Mouse (Mus musculus) ES-Bruce4 (cell line): ENCODE measurements around the gene Nol6. TPM values are rescaled to one million over a fixed set of nuclear protein-coding genes. Genes with fewer than 3 reads are reported as not detected.

Experiments used
- H3K27ac ChIP-seq: 2 replicates; pipeline ENCODE4 v1.5.1; 2012; ENCODE audit warnings: low read length, inconsistent platforms; ENCODE audit not compliant: insufficient read depth
- H3K27me3 ChIP-seq: 2 replicates; pipeline ENCODE4 v1.6.1; 2012; ENCODE audit warnings: mild to moderate bottlenecking, low read length, inconsistent platforms; ENCODE audit not compliant: control insufficient read depth, poor library complexity, insufficient read depth, severe bottlenecking
- H3K36me3 ChIP-seq: 2 replicates; pipeline ENCODE4 v1.6.1; 2012; ENCODE audit warnings: inconsistent platforms, mild to moderate bottlenecking, low read length, moderate library complexity; ENCODE audit not compliant: control insufficient read depth, poor library complexity, insufficient read depth, severe bottlenecking
- H3K4me1 ChIP-seq: one replicate; pipeline ENCODE4 v1.8.1; 2011; ENCODE audit warnings: low read length; ENCODE audit not compliant: control insufficient read depth, insufficient read depth
- H3K4me3 ChIP-seq: 2 replicates; pipeline ENCODE4 v1.5.1; 2011; ENCODE audit warnings: low read depth, mild to moderate bottlenecking, low read length
- H3K9ac ChIP-seq: 2 replicates; pipeline ENCODE4 v1.6.1; 2012; ENCODE audit warnings: low read depth, mild to moderate bottlenecking, inconsistent platforms; ENCODE audit not compliant: poor library complexity, severe bottlenecking
- H3K9me3 ChIP-seq: replicated peaks from 2 replicates; pipeline ENCODE4 v1.6.1; 2012; ENCODE audit warnings: mild to moderate bottlenecking, low read length, inconsistent platforms; ENCODE audit not compliant: control insufficient read depth, poor library complexity, insufficient read depth, severe bottlenecking
- CTCF ChIP-seq: IDR thresholded peaks from one replicate; pipeline ENCODE4 v1.8.1; 2011; ENCODE audit warnings: low read depth, low read length
- EP300 ChIP-seq: IDR thresholded peaks from 2 replicates; pipeline ENCODE4 v1.6.1; 2011; ENCODE audit warnings: low read depth, low read length; ENCODE audit not compliant: insufficient read depth
- POLR2A ChIP-seq: IDR thresholded peaks from one replicate; pipeline ENCODE4 v1.8.1; 2011; ENCODE audit warnings: low read length; ENCODE audit not compliant: insufficient read depth
- polyA plus RNA-seq: library from polyadenylated mRNA; stranded (reverse); fragments of >200 nt; gene quantifications from 2 replicates; pipeline ENCODE4 v1.2.4, GENCODE M21; 2011; ENCODE audit warnings: low read depth; ENCODE audit not compliant: missing spikeins, insufficient read depth, insufficient read length

Nol6 gene
- polyA plus RNA-seq, 1 experiment, result 56.1 TPM

GRCm38 (mm10) chr4:41115074-41115473 is 9.2 kb downstream of the Nol6 start:
- Histone ChIP-seq H3K9ac (no peak overlapping the region), H3K36me3 (peaks cover 51% of the 10 kb centered on the region), H3K27ac (peak overlapping the region; percentile 46), H3K4me3 (no peak overlapping the region), H3K4me1 (peaks cover 2% of the 10 kb centered on the region), H3K9me3 (no peaks in the 10 kb centered on the region), H3K27me3 (no peaks in the 10 kb centered on the region)
- TF ChIP-seq CTCF (no peak), POLR2A (no peak), EP300 (no peak)

GRCm38 (mm10) chr4:41114358-41115070 is 9.7 kb downstream of the Nol6 start:
- H3K4me3 ChIP-seq, result no peak overlapping the region
- H3K4me1 ChIP-seq, result peaks cover 2% of the 10 kb centered on the region
- no peak for TF ChIP-seq CTCF
- TF ChIP-seq POLR2A, result no peak
- no peak for TF ChIP-seq EP300
- no peaks in the 10 kb centered on the region for H3K9me3 ChIP-seq
- H3K27ac ChIP-seq, result peak overlapping the region; percentile 75
- H3K27me3 ChIP-seq, result no peaks in the 10 kb centered on the region
- H3K9ac ChIP-seq, result no peak overlapping the region
- peaks cover 46% of the 10 kb centered on the region for H3K36me3 ChIP-seq

DNA sequence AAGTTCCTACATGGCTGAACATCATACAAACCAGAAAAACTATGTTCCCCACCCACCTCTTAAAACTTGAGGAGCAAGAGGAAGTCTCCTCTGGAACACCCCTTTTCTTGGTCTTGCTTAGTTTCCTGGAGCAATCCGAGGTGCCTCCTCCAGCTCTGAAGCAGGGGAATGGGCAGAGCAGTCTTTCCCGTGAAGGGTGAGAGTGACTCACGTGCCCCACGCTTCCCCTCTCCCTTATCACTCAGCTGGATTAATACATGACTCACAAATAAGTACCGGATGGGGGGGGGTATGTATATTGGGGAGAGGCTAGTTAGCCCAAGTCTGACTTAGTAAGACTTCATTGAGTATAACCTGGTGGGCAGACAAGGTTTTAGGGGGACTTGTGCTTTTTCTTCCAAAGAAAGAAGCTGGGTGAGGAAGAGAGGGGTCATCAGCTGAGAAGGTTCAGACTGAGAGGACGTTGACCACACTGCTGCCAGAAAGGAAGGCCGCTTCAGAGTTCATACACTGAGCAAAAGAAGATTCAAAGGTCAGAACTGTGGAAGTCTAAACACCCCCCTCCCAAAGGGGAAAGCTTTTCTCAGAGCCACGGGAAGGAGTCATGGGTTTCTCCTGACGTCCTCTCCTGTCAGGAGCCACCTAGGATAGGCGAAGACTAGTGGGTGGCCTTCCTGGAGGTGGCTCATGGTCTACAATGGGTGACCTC is 15.4 kb downstream of the Nol6 start:
- Histone ChIP-seq H3K27me3 (no peaks in the 10 kb centered on the region), H3K36me3 (no peaks in the 10 kb centered on the region), H3K9ac (no peak overlapping the region), H3K4me1 (no peaks in the 10 kb centered on the region), H3K27ac (no peak overlapping the region), H3K9me3 (no peaks in the 10 kb centered on the region), H3K4me3 (no peak overlapping the region)
- TF ChIP-seq CTCF (no peak), EP300 (no peak), POLR2A (no peak)

- Histone ChIP-seq H3K4me1 (no peaks in the 10 kb centered on the region), H3K27me3 (no peaks in the 10 kb centered on the region), H3K4me3 (no peak overlapping the region), H3K9ac (no peak overlapping the region), H3K27ac (no peak overlapping the region), H3K9me3 (no peaks in the 10 kb centered on the region), H3K36me3 (no peaks in the 10 kb centered on the region)
- TF ChIP-seq EP300, result no peak
These were observed 16.8 kb downstream of the Nol6 start for GRCm38 (mm10) chr4:41107440-41107839.

DNA sequence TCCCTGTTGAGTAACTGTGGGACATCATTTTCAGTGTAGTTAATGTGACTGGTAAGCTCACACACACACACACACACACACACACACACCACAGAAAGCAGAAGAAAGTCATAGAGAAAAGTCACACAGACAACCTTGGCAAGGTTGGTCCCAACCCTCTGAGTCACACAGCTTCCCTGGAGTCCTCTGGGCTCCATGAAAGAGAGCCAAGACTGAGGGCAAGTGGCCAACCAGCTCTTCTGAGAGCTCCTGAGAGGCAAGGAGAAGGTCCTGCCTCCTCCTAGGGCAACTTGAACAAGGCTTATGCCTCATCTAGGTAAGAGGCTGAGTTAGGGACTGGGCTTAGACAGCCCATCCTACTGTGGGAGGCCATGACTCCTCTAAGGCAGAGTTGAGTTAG is 21.4 kb downstream of the Nol6 start:
- H3K4me1 ChIP-seq, result peaks cover 3% of the 10 kb centered on the region
- no peak overlapping the region for H3K4me3 ChIP-seq
- H3K36me3 ChIP-seq, result no peaks in the 10 kb centered on the region
- H3K9ac ChIP-seq, result no peak overlapping the region
- no peak overlapping the region for H3K27ac ChIP-seq
- H3K9me3 ChIP-seq, result no peaks in the 10 kb centered on the region
- TF ChIP-seq CTCF (no peak), EP300 (no peak), POLR2A (no peak)
- no peaks in the 10 kb centered on the region for H3K27me3 ChIP-seq

DNA sequence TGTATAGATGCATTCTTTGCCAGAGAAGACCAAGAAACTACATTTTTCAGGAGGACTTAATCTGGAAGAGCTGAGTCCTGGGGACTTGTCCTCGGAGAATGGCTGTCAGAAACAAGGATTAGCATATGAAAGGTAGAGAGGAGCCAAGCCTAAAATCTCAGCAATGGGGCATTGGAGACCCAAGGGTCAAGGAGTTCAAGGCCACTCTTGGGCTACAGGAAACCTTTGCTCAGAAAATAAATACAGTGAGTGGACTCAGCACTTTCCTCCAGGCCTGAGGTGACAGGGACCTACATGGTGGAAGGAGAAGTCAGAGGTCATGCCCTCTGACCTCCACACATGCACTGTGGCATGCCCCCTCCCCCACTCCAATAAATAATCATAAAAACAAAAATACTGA is 23.3 kb downstream of the Nol6 start:
- TF ChIP-seq POLR2A, result no peak
- no peak for TF ChIP-seq CTCF
- peak; percentile 88 for TF ChIP-seq EP300
- H3K9ac ChIP-seq, result no peak overlapping the region
- H3K27ac ChIP-seq, result no peak overlapping the region

More for the DNA sequence above, 23.3 kb downstream of the Nol6 start:
- H3K9me3 ChIP-seq, result no peaks in the 10 kb centered on the region
- no peaks in the 10 kb centered on the region for H3K27me3 ChIP-seq
- H3K4me1 ChIP-seq, result peaks cover 5% of the 10 kb centered on the region
- no peak overlapping the region for H3K4me3 ChIP-seq
- no peaks in the 10 kb centered on the region for H3K36me3 ChIP-seq
